Mouse (Mus musculus): Measurements from ENCODE around the gene Zfp882.
"Not testable (repeated sequence)": the region's sequence is repeated elsewhere in the genome, so short reads cannot be mapped to it uniquely, and the experiment has no call there.

Gene Zfp882

GRCm38 (mm10) chr8:71952961-71953700 lies 44.7 kb downstream of the Zfp882 start:
- not testable (repeated sequence) for DNase-seq

- no peak for DNase-seq
Observed at GRCm38 (mm10) chr8:71954666-71955065, 46.3 kb downstream of the Zfp882 start.

- DNase-seq: no peak
Observed at GRCm38 (mm10) chr8:71960483-71960882, 52.1 kb downstream of the Zfp882 start.

GRCm38 (mm10) chr8:71961796-71962195 lies 53.4 kb downstream of the Zfp882 start:
- no peak for DNase-seq

GRCm38 (mm10) chr8:71964051-71964450 lies 55.6 kb downstream of the Zfp882 start:
- no peak for DNase-seq

GRCm38 (mm10) chr8:71965166-71965565 lies 56.8 kb downstream of the Zfp882 start:
- DNase-seq: no peak
